Comparison of ENCODE assay signal across 28 mouse cellular contexts in the genomic region with DNA sequence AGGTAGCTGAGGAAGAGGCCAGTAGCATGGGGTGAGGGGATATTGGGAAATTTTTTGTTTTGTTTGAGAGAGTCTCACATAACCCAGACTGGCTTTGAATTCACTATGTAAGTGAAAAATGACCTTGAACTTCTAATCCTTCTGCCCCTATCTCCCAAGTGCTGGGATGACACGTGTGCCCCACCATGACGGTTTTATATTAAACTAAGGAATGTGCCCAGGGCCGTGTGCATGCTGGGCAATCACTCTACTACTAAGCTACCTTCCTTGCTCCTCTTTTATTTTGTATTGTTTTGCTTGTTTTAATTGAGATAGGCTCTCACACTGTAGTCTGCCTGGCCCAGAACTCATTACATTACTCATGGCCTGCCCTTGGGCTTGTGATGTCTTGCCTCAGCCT. TPM values are rescaled to one million over a fixed set of nuclear protein-coding genes. Genes with fewer than 3 reads are reported as not detected.
DNase-seq lines count a peak whose midpoint lies in the region; ATAC-seq and TF ChIP-seq lines count a peak whose summit lies in the region.
"Had no signal": no experiment of that assay in that cellular context is flagged by ENCODE, and none has a peak within 500 bp of the region (broad histone marks: within the 10 kb centered on the region; RNA-seq: fewer than 3 reads in every experiment).

No protein-coding gene starts in this region.

- no peak for ATAC-seq in kidney, embryonic 15.5 days (replicated peaks; ENCODE audit: low FRiP score)
- ATAC-seq in kidney, embryonic 14.5 days (ENCODE audit: low FRiP score, low TSS enrichment) = no peak
- no peak for ATAC-seq in liver, postnatal 0 days
- ATAC-seq: activated CD4-positive, CD25-positive, alpha-beta regulatory T cell, adult 4 months; forebrain, embryonic 14.5 days; forebrain, postnatal 0 days had no signal

- no peak for TF ChIP-seq CTCF in liver, postnatal 0 days (IDR thresholded peaks at IDR 0.05; ENCODE audit: low read depth)

- DNase-seq in kidney, adult 11 months = peak; percentile 61
- peak; percentile 66 for DNase-seq in kidney, adult 9 months
- DNase-seq in liver, postnatal 0 days = no peak
- DNase-seq in liver = no peak
- peak; percentile 36 to 68 for DNase-seq in kidney, postnatal 25 days
- DNase-seq in embryo, embryonic 11 days = no peak
- DNase-seq: adrenal gland, adult 8-10 months; adrenal gland, postnatal 25 days; cerebellum, adult 11-12 months; cerebellum, adult 9-10 months; cerebellum, postnatal 14 days; forebrain, postnatal 0 days; gastrocnemius, adult 2 months; gastrocnemius, postnatal 14 days; heart, adult 11 months had no signal

- no peak overlapping the region for H3K4me3 ChIP-seq in kidney, embryonic 15.5 days (replicated peaks)
- H3K4me3 ChIP-seq in kidney, embryonic 14.5 days (ENCODE audit: low read length) = no peak overlapping the region
- no peak overlapping the region for H3K4me3 ChIP-seq in liver, postnatal 0 days (ENCODE audit: low read depth, low read length)
- H3K4me3 ChIP-seq: embryonic facial prominence, embryonic 12.5 days; embryonic facial prominence, embryonic 15.5 days; gastrocnemius, adult 2 months; hindbrain, embryonic 12.5 days had no signal

- no peaks in the 10 kb centered on the region for H3K27me3 ChIP-seq in kidney, embryonic 15.5 days
- H3K27me3 ChIP-seq in kidney, embryonic 14.5 days (ENCODE audit: control insufficient read depth, insufficient read depth, low read length) = no peaks in the 10 kb centered on the region
- H3K27me3 ChIP-seq in liver, postnatal 0 days (ENCODE audit: insufficient read depth, low read length) = no peaks in the 10 kb centered on the region
- H3K27me3 ChIP-seq: embryonic facial prominence, embryonic 12.5 days; embryonic facial prominence, embryonic 15.5 days; hindbrain, embryonic 12.5 days had no signal

- no peak overlapping the region for H3K9ac ChIP-seq in kidney, embryonic 15.5 days
- no peak overlapping the region for H3K9ac ChIP-seq in kidney, embryonic 14.5 days (ENCODE audit: low read depth, low read length)
- H3K9ac ChIP-seq in liver, postnatal 0 days (replicated peaks) = no peak overlapping the region; the same call in 1 of the 2 replicates
- H3K9ac ChIP-seq: embryonic facial prominence, embryonic 12.5 days; embryonic facial prominence, embryonic 15.5 days; forebrain, postnatal 0 days; hindbrain, embryonic 12.5 days had no signal

- no peak overlapping the region for H3K4me2 ChIP-seq in kidney, embryonic 15.5 days
- H3K4me2 ChIP-seq in kidney, embryonic 14.5 days (replicated peaks; ENCODE audit: low read depth, low read length) = no peak overlapping the region
- peak overlapping the region; percentile 26; the same call in 1 of the 2 replicates for H3K4me2 ChIP-seq in liver, postnatal 0 days (ENCODE audit: low read depth, low read length)
- H3K4me2 ChIP-seq: embryonic facial prominence, embryonic 12.5 days; embryonic facial prominence, embryonic 15.5 days; heart, embryonic 11.5 days; hindbrain, embryonic 12.5 days had no signal

- peaks cover 18% of the 10 kb centered on the region for H3K4me1 ChIP-seq in kidney, embryonic 15.5 days
- H3K4me1 ChIP-seq in kidney, embryonic 14.5 days (ENCODE audit: control insufficient read depth, insufficient read depth, low read length) = peaks cover 13% of the 10 kb centered on the region; the same call in 1 of the 2 replicates
- H3K4me1 ChIP-seq in liver, postnatal 0 days (ENCODE audit: insufficient read depth) = peaks cover 52% of the 10 kb centered on the region

- no peaks in the 10 kb centered on the region for H3K9me3 ChIP-seq in kidney, embryonic 15.5 days (replicated peaks)
- no peaks in the 10 kb centered on the region for H3K9me3 ChIP-seq in kidney, embryonic 14.5 days (ENCODE audit: control insufficient read depth, low read length)
- H3K9me3 ChIP-seq in liver, postnatal 0 days (ENCODE audit: low read length) = no peaks in the 10 kb centered on the region
- H3K9me3 ChIP-seq: embryonic facial prominence, embryonic 12.5 days; embryonic facial prominence, embryonic 15.5 days; hindbrain, embryonic 12.5 days had no signal

- WGBS in kidney, embryonic 15.5 days = 79% methylated on average over 3 of the region's 3 CpGs
- 86% methylated on average over 3 of the region's 3 CpGs for WGBS in kidney, embryonic 14.5 days
- WGBS in liver, postnatal 0 days (ENCODE audit: insufficient replicate concordance) = 67% methylated on average over 3 of the region's 3 CpGs

- no peak overlapping the region for H3K27ac ChIP-seq in kidney, embryonic 15.5 days
- H3K27ac ChIP-seq in kidney, embryonic 14.5 days (ENCODE audit: low read depth, low read length) = no peak overlapping the region
- H3K27ac ChIP-seq in liver, postnatal 0 days (ENCODE audit: low read depth) = peak overlapping the region; percentile 18; the same call in 1 of the 2 replicates
- H3K27ac ChIP-seq: embryonic facial prominence, embryonic 12.5 days; embryonic facial prominence, embryonic 15.5 days; gastrocnemius, adult 2 months; hindbrain, embryonic 12.5 days had no signal

- TF ChIP-seq EP300 in liver, postnatal 0 days (IDR thresholded peaks at IDR 0.05; ENCODE audit: low read depth) = no peak

- H3K36me3 ChIP-seq in kidney, embryonic 15.5 days = no peaks in the 10 kb centered on the region
- no peaks in the 10 kb centered on the region for H3K36me3 ChIP-seq in kidney, embryonic 14.5 days (ENCODE audit: control insufficient read depth, insufficient read depth, low read length)
- H3K36me3 ChIP-seq in liver, postnatal 0 days (replicated peaks; ENCODE audit: insufficient read depth, low read length) = no peaks in the 10 kb centered on the region
- H3K36me3 ChIP-seq: embryonic facial prominence, embryonic 12.5 days; embryonic facial prominence, embryonic 15.5 days; hindbrain, embryonic 12.5 days had no signal

RNA-seq across cellular contexts. Expression of a gene that starts 0.5 kb away (rescaled TPM):
- not detected in 2 replicates for polyA plus RNA-seq in kidney, embryonic 15.5 days (2015; fragmentation: Nextera tagmentation; extraction: Ambion mirVana)
- not detected in 2 replicates for polyA plus RNA-seq in kidney, embryonic 14.5 days (2014; fragmentation: Nextera tagmentation; extraction: Ambion mirVana)
- 0.22 TPM in 1 of 2 replicates, not detected in the other for polyA plus RNA-seq in liver, postnatal 0 days (2015; fragmentation: Nextera tagmentation; extraction: Ambion mirVana)
- polyA plus RNA-seq: brain, embryonic 14.5 days; embryonic facial prominence, embryonic 12.5 days; embryonic facial prominence, embryonic 15.5 days; forebrain, embryonic 11.5 days; forebrain, embryonic 14.5 days; forebrain, postnatal 0 days; frontal cortex, adult 2 months; heart, embryonic 11.5 days; heart, embryonic 14.5 days; heart, postnatal 0 days; hindbrain, embryonic 12.5 days had no signal

RNA-seq across cellular contexts. Expression of a gene that starts 2.8 kb away (rescaled TPM):
- 348 and 355 TPM in 2 replicates for polyA plus RNA-seq in kidney, embryonic 15.5 days (2015; fragmentation: Nextera tagmentation; extraction: Ambion mirVana)
- polyA plus RNA-seq in kidney, embryonic 14.5 days (2014; fragmentation: Nextera tagmentation; extraction: Ambion mirVana) = 323 and 358 TPM in 2 replicates
- polyA plus RNA-seq in liver, postnatal 0 days (2015; fragmentation: Nextera tagmentation; extraction: Ambion mirVana) = 759 and 760 TPM in 2 replicates

RNA-seq across cellular contexts. Expression of a gene that starts 2.9 kb away (rescaled TPM):
- 0.35 and 0.66 TPM in 2 replicates for polyA plus RNA-seq in kidney, embryonic 15.5 days (2015; fragmentation: Nextera tagmentation; extraction: Ambion mirVana)
- 0.27 TPM in 1 of 2 replicates, not detected in the other for polyA plus RNA-seq in kidney, embryonic 14.5 days (2014; fragmentation: Nextera tagmentation; extraction: Ambion mirVana)
- polyA plus RNA-seq in liver, postnatal 0 days (2015; fragmentation: Nextera tagmentation; extraction: Ambion mirVana) = 0.25 TPM in 1 of 2 replicates, not detected in the other
- polyA plus RNA-seq: activated CD4-positive, CD25-positive, alpha-beta regulatory T cell, adult 4 months; forebrain, embryonic 11.5 days; forebrain, embryonic 14.5 days; heart, embryonic 11.5 days; heart, embryonic 14.5 days had no signal

RNA-seq across cellular contexts. Expression of a gene that starts 4.2 kb away (rescaled TPM):
- polyA plus RNA-seq in kidney, embryonic 15.5 days (2015; fragmentation: Nextera tagmentation; extraction: Ambion mirVana) = 0.32 TPM in 1 of 2 replicates, not detected in the other
- polyA plus RNA-seq in kidney, embryonic 14.5 days (2014; fragmentation: Nextera tagmentation; extraction: Ambion mirVana) = 0.41 TPM in 1 of 2 replicates, not detected in the other
- polyA plus RNA-seq in liver, postnatal 0 days (2015; fragmentation: Nextera tagmentation; extraction: Ambion mirVana) = 12.6 and 16.2 TPM in 2 replicates
- polyA plus RNA-seq: brain, embryonic 14.5 days; forebrain, embryonic 11.5 days; forebrain, embryonic 14.5 days; forebrain, postnatal 0 days; heart, embryonic 11.5 days; hindbrain, embryonic 12.5 days had no signal

RNA-seq across cellular contexts. Expression of a gene that starts 13.6 kb away (rescaled TPM):
- not detected in 2 replicates for polyA plus RNA-seq in kidney, embryonic 15.5 days (2015; fragmentation: Nextera tagmentation; extraction: Ambion mirVana)
- not detected in 2 replicates for polyA plus RNA-seq in kidney, embryonic 14.5 days (2014; fragmentation: Nextera tagmentation; extraction: Ambion mirVana)
- polyA plus RNA-seq in liver, postnatal 0 days (2015; fragmentation: Nextera tagmentation; extraction: Ambion mirVana) = not detected in 2 replicates
- polyA plus RNA-seq: activated CD4-positive, CD25-positive, alpha-beta regulatory T cell, adult 4 months; embryonic facial prominence, embryonic 15.5 days; forebrain, embryonic 11.5 days; forebrain, embryonic 14.5 days; forebrain, postnatal 0 days; frontal cortex, adult 2 months; heart, embryonic 11.5 days; heart, embryonic 14.5 days; heart, postnatal 0 days; hindbrain, embryonic 12.5 days had no signal

Comparison
In these comparisons a context has a peak if more than half of its experiments do, and no peak if none do; other contexts are left out.
1. DNase-seq: peak in kidney, adult 11 months (single experiment), kidney, adult 9 months (single experiment) and kidney, postnatal 25 days (2 of 2); none in liver, postnatal 0 days (single experiment), liver (single experiment) and embryo, embryonic 11 days (single experiment).